Mouse (Mus musculus) c-Kit-negative CD71-positive TER-119-positive erythroid progenitor cells, embryonic 14.5 days (primary cell): ENCODE results near the gene Hp.

ENCODE experiments used
- DNase-seq: peaks from one replicate; pipeline ENCODE4 v3.0.0-alpha.2; 2013; ENCODE audit warnings: low read depth, low spot score

Hp gene

GRCm38 (mm10) chr8:109563881-109564280 lies 15.1 kb downstream of the Hp start:
- DNase-seq, result no peak

GRCm38 (mm10) chr8:109551663-109552062 lies 27.3 kb downstream of the Hp start:
- no peak for DNase-seq

- no peak for DNase-seq
These were observed 34.9 kb downstream of the Hp start for GRCm38 (mm10) chr8:109544049-109544448.

GRCm38 (mm10) chr8:109542748-109543519 lies 36.0 kb downstream of the Hp start:
- DNase-seq, result no peak

- no peak for DNase-seq
These were observed 36.8 kb downstream of the Hp start for GRCm38 (mm10) chr8:109542165-109542564.

- DNase-seq, result peak; percentile 35
These were observed 42.3 kb downstream of the Hp start for GRCm38 (mm10) chr8:109536703-109537102.

GRCm38 (mm10) chr8:109535140-109535990 lies 43.6 kb downstream of the Hp start:
- DNase-seq, result peak; percentile 32
